Mouse (Mus musculus) heart, embryonic 12.5 days (tissue): ENCODE measurements around the gene Hoxa4. TPM values are rescaled to one million over a fixed set of nuclear protein-coding genes. Genes with fewer than 3 reads are reported as not detected.
A peak's percentile ranks its signal among the peaks of the same experiment; 100 is the strongest.

Source experiments
- ATAC-seq: fragments of 200-750 bp; cut with Nextera tagmentation; 2 replicates; pipeline ENCODE4 v1.8.0; 2017; ENCODE audit warnings: moderate TSS enrichment, moderate library complexity; ENCODE audit not compliant: insufficient number of reproducible peaks, low FRiP score
- H3K27ac ChIP-seq: fragments of 300-500 bp; sonication (generic); 2 replicates; pipeline ENCODE4 v1.5.1; 2016; ENCODE audit warnings: mild to moderate bottlenecking, moderate library complexity; ENCODE audit not compliant: poor library complexity, severe bottlenecking
- H3K27me3 ChIP-seq: fragments of 300-500 bp; sonication (generic); replicated peaks from 2 replicates; pipeline ENCODE4 v1.6.1; 2016; ENCODE audit warnings: mild to moderate bottlenecking, moderate library complexity
- H3K36me3 ChIP-seq: fragments of 300-500 bp; sonication (generic); 2 replicates; pipeline ENCODE4 v1.6.1; 2016; ENCODE audit warnings: mild to moderate bottlenecking, moderate library complexity
- H3K4me1 ChIP-seq: fragments of 300-500 bp; sonication (generic); replicated peaks from 2 replicates; pipeline ENCODE4 v1.6.1; 2016; ENCODE audit warnings: mild to moderate bottlenecking
- H3K4me2 ChIP-seq: fragments of 300-500 bp; sonication (generic); 2 replicates; pipeline ENCODE4 v1.6.1; 2016; ENCODE audit warnings: mild to moderate bottlenecking, moderate library complexity
- H3K4me3 ChIP-seq: fragments of 300-500 bp; sonication (generic); 2 replicates; pipeline ENCODE4 v1.5.1; 2016; ENCODE audit warnings: mild to moderate bottlenecking
- H3K9ac ChIP-seq: fragments of 300-500 bp; sonication (generic); 2 replicates; pipeline ENCODE4 v1.6.1; 2016; ENCODE audit warnings: mild to moderate bottlenecking, moderate library complexity
- H3K9me3 ChIP-seq: fragments of 300-500 bp; sonication (generic); replicated peaks from 2 replicates; pipeline ENCODE4 v1.6.1; 2016; ENCODE audit warnings: mild to moderate bottlenecking, moderate library complexity
- WGBS: fragments of 180-500 bp; shearing (Covaris S2); methylation state at CpG from one replicate; pipeline ENCODE4 v1.1.7; 2016; 5-methylcytosine and 5-hydroxymethylcytosine counted together
- polyA plus RNA-seq: library from polyadenylated mRNA; unstranded; fragments of >200 nt; fragmentation: Nextera tagmentation; extraction: Ambion mirVana; gene quantifications from 2 replicates; pipeline ENCODE4 v1.2.1, GENCODE M21; 2016

The Hoxa4 gene
- polyA plus RNA-seq, 1 experiment from 2014 or later, result 0.38 TPM

DNA sequence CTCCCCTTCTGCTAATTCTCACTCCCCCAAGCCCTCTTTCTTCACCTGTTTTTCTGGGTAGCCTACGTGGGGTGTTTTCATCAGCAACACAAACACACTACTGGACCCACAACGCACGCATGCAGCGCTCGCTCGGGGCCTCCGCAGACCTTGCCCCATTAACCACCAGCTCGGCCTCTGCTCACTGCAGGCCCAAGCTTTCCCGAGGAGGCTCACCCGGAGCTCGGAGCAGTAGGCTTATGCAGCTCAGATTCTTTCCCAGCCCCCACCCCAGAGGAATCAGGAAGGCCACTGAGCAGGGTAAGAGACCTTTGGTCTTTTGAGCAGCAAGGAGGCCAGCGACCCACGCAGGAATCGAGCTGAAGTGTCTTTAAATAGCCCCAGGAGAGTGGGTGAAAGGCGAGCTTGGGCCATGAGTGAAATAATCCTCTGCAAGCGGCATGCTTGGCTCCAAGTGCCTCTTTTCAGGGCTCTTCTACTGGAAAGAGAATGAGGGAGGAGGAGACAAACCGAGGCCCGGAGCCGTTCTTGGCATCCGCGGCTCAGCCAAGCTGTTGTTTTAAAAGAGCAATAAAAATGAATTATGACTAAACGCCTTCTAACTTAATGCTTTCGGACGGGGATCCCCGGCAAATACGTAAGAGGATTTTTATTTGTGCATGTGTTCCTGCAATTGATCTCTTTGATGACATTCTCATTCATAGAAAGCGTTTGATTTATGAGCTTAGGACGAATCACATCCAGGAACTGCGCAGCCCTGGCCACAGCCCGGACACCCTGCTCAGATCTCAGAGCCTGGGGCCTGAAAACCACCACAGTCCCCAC, 30.8 kb downstream of the Hoxa4 start:
- Histone ChIP-seq H3K4me3 (peak overlapping the region; percentile 70), H3K9ac (peak overlapping the region; percentile 17; the same call in 1 of the 2 replicates), H3K9me3 (no peaks in the 10 kb centered on the region), H3K36me3 (no peaks in the 10 kb centered on the region), H3K4me2 (peak overlapping the region; percentile 98), H3K27ac (peak overlapping the region; percentile 37; the same call in 1 of the 2 replicates), H3K27me3 (peaks cover 90% of the 10 kb centered on the region), H3K4me1 (peaks cover 24% of the 10 kb centered on the region)
- 9% methylated on average over 30 of the region's 30 CpGs for WGBS
- no peak for ATAC-seq

DNA sequence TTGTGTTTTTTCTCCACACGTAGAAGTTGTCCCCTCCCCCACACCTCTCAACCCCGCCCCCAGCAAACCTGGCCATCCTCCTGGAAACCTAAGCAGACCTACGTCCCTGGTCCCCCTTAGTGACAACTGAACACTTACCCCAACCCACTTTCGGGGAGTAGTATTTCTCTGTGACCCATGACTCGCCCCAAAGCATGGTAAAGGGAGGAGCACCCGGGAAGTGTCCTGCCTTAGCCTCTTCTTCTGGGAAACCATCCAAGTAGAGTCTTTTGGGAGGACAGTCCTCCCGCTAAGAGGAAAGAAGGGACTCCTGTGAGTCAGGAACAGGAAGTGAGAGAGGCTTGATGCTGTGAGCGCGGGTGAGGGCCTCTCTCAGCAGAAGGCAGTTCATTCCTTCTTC, 31.6 kb downstream of the Hoxa4 start:
- no peak overlapping the region for H3K27ac ChIP-seq
- no peak for ATAC-seq
- 8% methylated on average over 9 of the region's 9 CpGs for WGBS
- H3K4me2 ChIP-seq, result peak overlapping the region; percentile 98
- H3K36me3 ChIP-seq, result no peaks in the 10 kb centered on the region
- peak overlapping the region; percentile 70 for H3K4me3 ChIP-seq
- peaks cover 24% of the 10 kb centered on the region for H3K4me1 ChIP-seq
- H3K9ac ChIP-seq, result peak overlapping the region; percentile 17; the same call in 1 of the 2 replicates
- H3K9me3 ChIP-seq, result no peaks in the 10 kb centered on the region
- peaks cover 90% of the 10 kb centered on the region for H3K27me3 ChIP-seq

- H3K4me1 ChIP-seq, result peaks cover 24% of the 10 kb centered on the region
- WGBS, result 6% methylated on average over 12 of the region's 12 CpGs
- ATAC-seq, result peak; percentile 45
Measured at GRCm38 (mm10) chr6:52159164-52159761, 32.3 kb downstream of the Hoxa4 start.

DNA sequence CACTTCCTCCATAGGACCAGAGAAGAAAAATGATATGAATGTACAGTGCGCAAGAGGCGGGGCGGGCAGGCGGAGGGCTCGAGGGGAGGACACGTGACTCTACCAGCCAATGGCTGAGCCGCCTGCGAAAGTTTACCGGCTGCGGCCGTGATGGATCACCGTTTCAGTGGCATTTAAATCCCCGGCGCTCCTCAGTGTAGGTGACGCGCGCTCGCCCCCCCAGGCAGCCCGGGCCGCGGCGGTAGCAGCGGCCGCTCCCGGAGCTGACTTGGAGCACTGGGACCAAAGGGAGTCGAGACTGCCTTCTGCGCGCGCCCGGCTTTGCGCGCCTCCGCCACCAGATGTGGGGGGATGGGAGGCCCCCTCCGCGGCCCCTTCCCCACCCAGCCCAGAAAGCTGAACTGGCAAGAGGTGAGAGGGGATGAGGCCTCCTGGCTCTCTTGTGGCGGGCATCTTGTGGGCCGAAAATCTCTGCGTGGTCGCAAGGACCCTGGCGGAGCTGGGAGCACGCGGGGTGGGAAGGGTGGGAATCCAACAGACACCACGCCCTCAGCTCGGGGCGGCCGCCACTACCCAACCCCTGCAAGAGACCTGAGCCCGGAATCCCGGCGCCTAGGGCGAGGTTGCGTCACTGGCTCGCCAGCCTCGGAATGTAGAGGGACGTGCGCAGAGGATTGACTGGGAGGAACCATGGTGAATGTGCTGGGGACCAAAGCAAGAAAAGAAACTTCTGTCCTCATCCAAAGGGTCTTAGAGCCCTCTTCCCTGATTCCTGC, 33.1 kb downstream of the Hoxa4 start, which contains the start of gene Hoxa1:
Gene Hoxa1, minus strand, starts transcription at position 42 of the 776 bp plus-strand sequence.
- H3K27me3 ChIP-seq, result peaks cover 87% of the 10 kb centered on the region
- H3K9me3 ChIP-seq, result no peaks in the 10 kb centered on the region
- peak within 1 kb of the TSS; percentile 70 for H3K4me3 ChIP-seq
- ATAC-seq, result peak; percentile 81
- WGBS, result under 1% methylated on average over 54 of the region's 55 CpGs
- peak within 1 kb of the TSS; percentile 98 for H3K4me2 ChIP-seq
- peak within 1 kb of the TSS; percentile 77 for H3K27ac ChIP-seq
- no peaks in the 10 kb centered on the region for H3K36me3 ChIP-seq
- peaks cover 22% of the 10 kb centered on the region for H3K4me1 ChIP-seq
- peak within 1 kb of the TSS; percentile 79 for H3K9ac ChIP-seq

More at GRCm38 (mm10) chr6:52159164-52159761, 32.3 kb downstream of the Hoxa4 start:
- Histone ChIP-seq H3K27ac (peak overlapping the region; percentile 77), H3K36me3 (no peaks in the 10 kb centered on the region), H3K4me2 (peak overlapping the region; percentile 98), H3K27me3 (peaks cover 90% of the 10 kb centered on the region), H3K9ac (peak overlapping the region; percentile 79; the same call in 1 of the 2 replicates), H3K4me3 (peak overlapping the region; percentile 70), H3K9me3 (no peaks in the 10 kb centered on the region)

DNA sequence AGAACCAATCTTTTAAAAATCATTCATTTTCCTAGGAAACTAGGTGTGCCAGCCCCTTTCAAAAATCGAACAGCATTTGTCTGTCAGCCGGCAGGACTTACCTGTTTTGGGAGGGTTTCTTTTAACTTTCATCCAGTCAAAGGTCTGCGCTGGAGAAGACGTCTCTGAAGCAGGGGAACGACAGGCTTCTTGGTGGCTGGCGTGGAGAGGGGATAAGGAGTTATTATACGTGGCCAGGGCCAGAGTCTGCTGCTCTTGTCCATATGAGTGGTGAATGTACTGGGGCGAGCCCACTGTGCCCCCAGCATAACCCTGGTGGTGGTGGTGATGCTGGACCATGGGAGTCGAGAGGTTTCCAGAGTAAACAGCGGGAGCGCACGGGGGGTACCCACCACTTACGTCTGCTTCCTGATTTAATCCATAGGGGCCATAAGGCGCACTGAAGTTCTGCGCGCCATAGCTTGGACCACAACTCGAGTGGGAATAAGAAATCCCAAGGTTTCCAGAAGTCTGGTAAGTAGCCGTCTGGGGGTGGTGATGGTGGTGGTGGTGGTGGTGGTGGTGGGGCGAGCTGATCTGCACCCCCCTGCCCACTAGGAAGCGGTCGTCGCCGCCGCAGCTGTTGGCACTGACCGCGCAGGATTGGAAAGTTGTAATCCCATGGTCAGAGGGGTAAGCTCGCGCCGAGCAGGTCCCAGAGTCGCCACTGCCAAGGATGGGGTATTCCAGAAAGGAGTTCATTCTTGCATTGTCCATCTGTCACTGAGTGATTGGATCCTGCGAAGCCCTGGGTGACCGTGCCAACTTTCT, 33.9 kb downstream of the Hoxa4 start:
- H3K9me3 ChIP-seq, result no peaks in the 10 kb centered on the region
- ATAC-seq, result 0 out of 2 replicates have a peak, but pooled peaks have one; percentile 19
- no peak overlapping the region for H3K27ac ChIP-seq
- peak overlapping the region; percentile 98 for H3K4me2 ChIP-seq
- peaks cover 89% of the 10 kb centered on the region for H3K27me3 ChIP-seq
- peak overlapping the region; percentile 70 for H3K4me3 ChIP-seq
- peaks cover 22% of the 10 kb centered on the region for H3K4me1 ChIP-seq
- H3K36me3 ChIP-seq, result no peaks in the 10 kb centered on the region
- 1% methylated on average over 32 of the region's 32 CpGs for WGBS
- no peak overlapping the region for H3K9ac ChIP-seq

- no peak overlapping the region for H3K9ac ChIP-seq
- ATAC-seq, result no peak
- H3K27ac ChIP-seq, result no peak overlapping the region
- WGBS, result 1% methylated on average over 20 of the region's 20 CpGs
- H3K36me3 ChIP-seq, result no peaks in the 10 kb centered on the region
- no peaks in the 10 kb centered on the region for H3K9me3 ChIP-seq
- H3K27me3 ChIP-seq, result peaks cover 94% of the 10 kb centered on the region
- H3K4me1 ChIP-seq, result peaks cover 22% of the 10 kb centered on the region
- H3K4me3 ChIP-seq, result peak overlapping the region; percentile 70
- peak overlapping the region; percentile 98 for H3K4me2 ChIP-seq
Measured at GRCm38 (mm10) chr6:52156551-52157200, 34.9 kb downstream of the Hoxa4 start.

DNA sequence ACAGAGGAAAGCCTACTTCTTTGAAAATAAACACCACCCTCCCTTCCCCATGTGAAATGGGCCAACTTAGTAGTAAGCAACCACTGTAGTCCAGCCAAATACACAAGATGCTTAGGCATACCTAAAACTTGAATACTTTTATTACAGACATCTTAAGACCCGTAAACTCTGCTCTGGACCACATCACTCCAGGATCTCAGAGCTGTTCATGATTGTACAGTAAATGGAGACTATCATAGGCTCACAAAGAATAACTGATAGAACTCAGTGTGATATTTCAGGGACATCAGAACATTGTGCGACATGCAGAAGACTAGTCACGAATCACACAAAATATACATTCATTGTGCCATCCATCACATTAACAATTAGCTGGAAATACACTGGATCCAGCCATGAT, 36.1 kb downstream of the Hoxa4 start:
- no peak overlapping the region for H3K4me2 ChIP-seq
- WGBS, result 60% methylated on average over 3 of the region's 3 CpGs

DNA sequence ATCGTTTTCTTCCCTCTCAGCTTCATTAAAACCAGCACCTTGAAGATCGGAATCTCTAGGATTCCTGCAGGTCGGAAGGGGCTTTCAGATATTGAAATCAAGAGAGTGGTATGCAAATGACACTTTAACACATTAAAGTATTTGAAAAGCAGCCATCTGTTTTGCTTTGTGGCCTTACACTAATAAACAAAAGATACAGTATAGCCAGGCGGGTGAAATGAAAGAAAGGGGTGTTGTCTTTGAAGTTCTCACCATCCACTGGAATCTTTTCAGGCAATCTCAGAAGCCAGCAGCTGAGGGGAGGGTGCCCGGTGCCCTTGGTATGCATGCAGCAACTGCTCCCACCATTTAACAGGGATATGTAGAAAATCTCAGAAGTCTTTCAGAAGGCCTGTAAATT, 37.5 kb downstream of the Hoxa4 start:
- 22% methylated on average over 5 of the region's 5 CpGs for WGBS
- Histone ChIP-seq H3K27me3 (peaks cover 93% of the 10 kb centered on the region), H3K4me2 (no peak overlapping the region), H3K9ac (no peak overlapping the region), H3K36me3 (no peaks in the 10 kb centered on the region), H3K9me3 (peaks cover 8% of the 10 kb centered on the region), H3K4me1 (peaks cover 6% of the 10 kb centered on the region), H3K4me3 (no peak overlapping the region), H3K27ac (no peak overlapping the region)
- ATAC-seq, result no peak

More for the DNA sequence above, 36.1 kb downstream of the Hoxa4 start:
- ATAC-seq, result no peak
- Histone ChIP-seq H3K4me1 (peaks cover 17% of the 10 kb centered on the region), H3K9me3 (no peaks in the 10 kb centered on the region), H3K9ac (no peak overlapping the region), H3K36me3 (no peaks in the 10 kb centered on the region), H3K27ac (no peak overlapping the region), H3K27me3 (peaks cover 94% of the 10 kb centered on the region), H3K4me3 (no peak overlapping the region)

- no peak for ATAC-seq
- Histone ChIP-seq H3K27me3 (peaks cover 86% of the 10 kb centered on the region), H3K4me3 (no peak overlapping the region), H3K9ac (no peak overlapping the region), H3K4me2 (no peak overlapping the region), H3K9me3 (peaks cover 8% of the 10 kb centered on the region), H3K36me3 (no peaks in the 10 kb centered on the region), H3K27ac (no peak overlapping the region), H3K4me1 (no peaks in the 10 kb centered on the region; the same call in 1 of the 2 replicates)
- WGBS, result 5% methylated on average over 6 of the region's 6 CpGs
Measured at GRCm38 (mm10) chr6:52153270-52153669, 38.3 kb downstream of the Hoxa4 start.
